Mouse (Mus musculus) adrenal gland, adult 2 months (tissue): ENCODE data around the gene Htr3a. TPM values are rescaled to one million over a fixed set of nuclear protein-coding genes. Genes with fewer than 3 reads are reported as not detected.

ENCODE experiments used
- DNase-seq: peaks from one replicate; pipeline ENCODE4 v3.0.0; 2021
- long read RNA-seq: library from polyadenylated mRNA; stranded (forward); transcript quantifications from one replicate; pipeline ENCODE4 v2.0.0, GENCODE M21; 2021
- polyA plus RNA-seq: library from polyadenylated mRNA; depleted of rRNA; stranded (reverse); fragments of >200 nt; gene quantifications from 2 replicates; pipeline ENCODE4 v1.2.3, GENCODE M21; 2012; rRNA removed
- total RNA-seq, 2 experiments: library from RNA; stranded (reverse); gene quantifications; 2 replicates each; pipeline ENCODE4 v1.2.3; 2021

Htr3a gene
- total RNA-seq (1 to 10 TPM; 4.6 to 5.1 TPM), polyA plus RNA-seq (6.8 and 7.1 TPM in 2 replicates)
- long read RNA-seq, transcript Htr3a-202 (9 exons, 1,987 nt), result major isoform, 5 of 7 reads
- long read RNA-seq, partial matches to known transcripts, result 0 of 7 reads
- long read RNA-seq, other reads (novel, unspliced or antisense), result 2 of 7 reads

DNA sequence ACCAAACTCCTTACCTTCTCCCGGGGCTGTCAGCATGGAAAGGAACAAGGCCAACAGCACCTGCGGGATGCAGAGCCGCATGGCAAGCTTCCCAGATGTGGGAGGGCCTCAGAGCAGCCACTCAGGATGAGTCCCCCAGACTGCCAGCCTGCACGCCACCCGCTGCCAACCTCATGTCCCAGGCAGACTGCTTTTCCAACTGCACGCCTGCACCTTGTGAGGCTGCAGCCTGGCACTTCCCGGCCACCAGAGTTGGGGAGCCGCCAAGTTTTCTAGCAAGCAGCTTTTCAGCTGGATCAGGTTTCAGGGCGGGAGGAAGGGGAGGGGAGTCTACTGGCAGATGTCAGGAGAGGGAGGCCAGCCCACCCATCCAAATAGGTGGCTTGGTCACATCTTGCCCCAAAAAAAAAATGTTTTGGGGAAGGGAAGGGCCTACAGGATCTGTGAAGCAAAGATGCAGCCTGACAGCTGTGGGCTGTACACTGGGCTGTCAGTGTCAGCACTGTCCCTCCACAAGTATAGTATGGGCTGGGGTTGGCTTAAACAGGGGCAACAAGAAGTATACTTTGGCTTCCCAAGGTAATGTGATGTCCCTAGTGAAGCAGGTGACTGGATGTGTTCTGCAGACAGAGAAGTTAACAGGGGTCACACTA, at the start of gene Htr3a:
Gene Htr3a, minus strand, starts transcription at position 215 of the 653 bp plus-strand sequence.
- DNase-seq, result peak; percentile 59

DNA sequence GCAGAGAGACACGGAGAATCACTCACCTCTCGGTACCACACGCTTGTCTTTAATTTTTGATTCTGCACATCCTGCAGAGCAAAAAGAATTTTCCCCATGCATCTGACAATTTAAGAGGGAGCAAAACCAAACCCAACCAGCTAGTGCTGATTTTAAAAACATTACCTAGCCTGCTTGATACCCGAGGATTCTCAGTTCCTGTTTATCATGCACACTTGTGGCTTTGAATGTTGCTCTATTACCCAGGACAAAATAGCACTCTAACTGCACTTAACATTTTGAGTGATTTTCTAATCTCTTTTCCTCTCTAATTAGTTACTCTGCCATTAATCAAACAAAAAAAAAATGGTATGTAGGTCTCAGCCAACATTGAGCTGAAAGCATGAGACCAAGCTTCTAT, 36.7 kb upstream of the Htr3a start:
- no peak for DNase-seq

DNA sequence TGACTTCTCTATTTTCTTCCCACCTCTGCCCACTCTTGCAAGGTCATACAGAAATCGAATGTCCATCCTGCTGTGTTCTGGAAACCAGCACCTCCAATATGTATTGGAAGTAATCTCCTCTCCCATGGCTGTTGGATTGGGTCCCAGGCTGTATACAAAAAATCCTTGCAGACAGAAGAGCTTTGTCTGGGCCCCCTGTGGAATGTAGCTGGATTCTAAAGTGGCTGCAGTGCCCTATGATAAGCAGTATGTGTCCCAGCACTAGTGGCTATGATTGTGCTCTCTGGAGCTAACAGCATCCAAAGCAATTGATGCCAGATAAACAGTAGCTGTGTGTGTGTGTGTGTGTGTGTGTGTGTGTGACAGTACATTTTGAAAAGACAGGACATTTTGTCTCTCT, 31.4 kb upstream of the Htr3a start:
- DNase-seq, result no peak

DNA sequence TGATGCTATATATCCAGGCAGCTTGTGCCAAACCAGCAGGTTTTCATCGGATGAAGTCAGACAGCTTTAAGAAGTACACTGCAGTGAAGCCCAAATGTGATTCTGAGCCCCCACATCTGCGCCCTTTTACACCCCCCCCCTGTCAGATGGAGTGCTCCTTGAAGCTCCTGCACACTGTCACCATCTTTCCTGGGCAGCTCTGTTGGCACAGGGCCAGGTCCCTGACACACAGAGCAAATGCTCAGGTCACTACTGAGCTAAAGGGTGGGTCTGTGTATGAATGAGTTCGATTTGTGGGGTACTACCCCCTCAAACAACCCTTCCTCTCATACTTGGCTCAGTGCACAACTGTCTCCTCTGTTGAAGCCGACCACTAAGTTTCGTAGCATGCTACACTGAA, 18.5 kb upstream of the Htr3a start:
- no peak for DNase-seq

DNA sequence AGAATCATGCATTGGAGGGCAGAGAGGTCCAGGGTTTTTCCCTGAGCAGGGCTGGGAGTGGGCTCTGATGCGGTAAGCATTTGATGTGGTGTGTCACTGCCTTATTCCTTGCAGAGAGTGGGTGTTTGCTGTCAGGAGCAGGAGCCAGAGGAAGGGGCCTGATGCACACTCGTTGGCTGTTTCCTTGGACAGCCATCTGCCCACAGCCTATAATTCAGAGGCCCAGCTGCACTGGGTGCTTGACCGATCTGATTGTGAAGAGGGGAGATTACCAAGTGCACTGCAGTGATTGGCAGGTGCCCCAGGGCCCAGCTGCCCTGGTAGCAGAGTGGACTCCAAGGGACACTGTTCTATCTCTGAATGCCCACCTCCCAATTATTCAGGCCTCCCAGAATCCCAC, 17.9 kb upstream of the Htr3a start:
- DNase-seq, result no peak

DNA sequence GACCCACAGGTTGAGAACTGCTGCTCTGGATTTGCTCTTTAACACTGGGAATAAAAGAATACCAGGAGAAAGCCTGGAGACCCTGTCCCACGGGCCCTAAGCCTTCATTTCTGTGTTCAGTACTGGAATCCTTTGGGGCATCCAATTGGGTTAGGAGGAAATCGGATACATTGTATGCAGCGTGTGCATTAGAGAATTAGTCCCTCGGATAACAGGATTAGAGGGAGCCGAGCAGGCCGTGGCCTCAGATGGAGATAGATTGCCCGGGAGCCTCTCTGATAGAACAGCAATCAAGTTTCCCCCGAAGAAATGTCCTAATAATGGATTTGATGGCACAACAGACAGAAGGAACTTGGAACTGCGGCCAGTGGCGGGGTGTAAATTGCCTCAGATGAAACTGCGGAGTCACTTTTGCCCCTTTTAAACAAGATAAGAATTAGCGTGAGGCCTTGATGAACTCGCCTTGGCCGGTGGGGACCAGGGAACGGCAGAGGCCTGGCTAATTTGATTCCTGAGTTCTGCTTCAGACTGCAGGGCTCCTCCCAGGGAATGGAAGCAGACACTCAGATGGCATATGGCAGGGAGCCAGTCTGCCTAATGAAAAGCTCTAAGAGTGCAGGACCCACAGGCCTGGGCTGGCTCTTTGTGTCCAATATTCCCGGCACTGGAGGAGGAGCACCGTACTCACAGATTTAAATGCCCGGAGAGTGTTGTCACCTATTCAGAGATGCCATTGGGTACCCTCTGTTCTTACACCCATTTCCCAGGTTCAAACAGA, 5.3 kb upstream of the Htr3a start:
- DNase-seq, result no peak

DNA sequence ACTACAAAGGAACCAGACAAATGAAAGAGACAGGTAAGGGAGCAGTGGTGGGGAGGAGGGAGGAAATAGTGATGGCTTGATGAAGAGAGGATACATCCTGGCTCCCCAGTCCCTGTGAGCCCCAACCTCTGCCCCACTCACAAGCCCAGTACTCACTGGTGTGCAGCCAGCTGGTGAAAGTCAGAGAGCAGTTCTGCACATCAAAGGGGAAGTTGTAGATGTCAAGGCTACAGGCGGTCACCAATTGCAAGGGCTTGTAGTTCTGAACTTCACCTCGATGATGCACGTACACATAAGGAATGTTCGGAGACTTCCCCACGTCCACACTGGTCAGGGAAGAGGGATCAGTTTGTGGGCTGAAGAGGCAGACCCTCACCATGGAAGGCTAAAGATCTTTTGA, 6.5 kb downstream of the Htr3a start:
- DNase-seq, result peak; percentile 63

DNA sequence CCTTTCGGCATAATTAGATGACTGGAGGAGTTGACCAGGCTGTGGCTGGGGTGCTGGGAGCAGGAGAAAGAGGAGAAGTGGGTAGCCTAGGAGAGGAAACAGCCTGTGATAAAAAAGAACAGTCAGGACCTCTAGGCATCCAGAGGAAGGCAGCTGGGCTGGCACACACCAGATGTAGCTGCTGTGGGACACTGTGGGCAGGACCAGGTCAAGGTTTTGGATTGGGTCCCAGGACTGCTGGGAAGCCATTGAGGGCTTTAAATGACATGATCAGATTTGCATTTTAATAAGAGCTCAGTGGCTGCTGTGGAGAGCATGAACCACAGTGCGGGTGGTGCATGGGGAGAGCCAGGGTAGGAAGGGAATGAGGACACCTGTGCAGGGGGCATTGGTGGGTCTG, 7.1 kb downstream of the Htr3a start:
- DNase-seq, result peak; percentile 70

DNA sequence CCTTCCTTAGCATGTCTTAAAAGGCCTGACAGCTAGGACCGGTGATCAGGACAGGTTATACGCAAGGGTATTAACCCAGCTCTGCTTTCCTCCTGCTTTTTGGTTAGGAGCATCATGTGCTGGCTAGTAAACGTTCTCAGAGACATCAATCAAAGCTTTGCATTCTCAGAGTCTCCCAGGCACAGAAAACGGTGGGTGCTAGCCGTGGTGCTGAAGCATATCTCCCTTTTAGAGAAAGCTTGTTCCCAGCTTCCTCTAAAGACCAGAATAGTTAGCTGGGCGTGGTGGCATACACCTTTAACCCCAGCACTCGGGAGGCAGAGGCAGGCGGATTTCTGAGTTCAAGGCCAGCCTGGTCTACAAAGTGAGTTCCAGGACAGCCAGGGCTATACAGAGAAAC, 12.3 kb downstream of the Htr3a start:
- DNase-seq, result peak; percentile 26

DNA sequence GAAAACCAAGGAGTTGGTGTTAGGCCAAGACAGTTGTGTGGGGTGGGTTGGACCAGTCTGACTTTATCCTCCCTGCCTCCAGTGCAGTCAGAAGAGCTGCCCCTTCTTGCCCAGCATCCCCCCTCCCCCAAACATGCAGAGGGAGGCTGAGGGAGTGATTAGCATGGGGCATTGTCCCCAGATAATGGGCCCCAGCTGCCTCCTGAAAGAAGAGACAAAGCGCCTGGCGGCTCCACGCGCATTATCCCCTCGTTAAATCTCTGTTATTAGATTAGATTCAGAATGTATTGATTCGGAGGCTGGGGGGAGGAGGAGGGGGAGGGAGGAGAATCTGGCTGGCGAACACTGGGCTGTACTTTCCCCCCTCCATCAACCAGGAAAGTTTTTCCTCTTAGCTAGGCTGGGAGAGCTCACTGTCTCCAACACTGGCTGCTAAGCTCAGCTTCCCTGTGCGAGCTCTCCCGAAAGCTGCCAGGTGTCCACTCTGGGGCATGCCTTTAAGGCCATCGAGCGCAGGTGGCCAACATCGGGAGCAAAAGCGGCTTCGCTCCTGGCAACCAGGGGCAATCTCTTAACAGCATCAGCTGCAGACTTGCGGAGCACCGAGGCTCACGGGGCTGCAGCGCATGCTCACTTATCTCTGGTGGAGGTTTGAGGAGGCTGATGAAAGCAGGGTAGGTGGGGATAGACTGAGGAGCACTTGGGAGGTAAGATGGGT, 14.9 kb downstream of the Htr3a start:
- no peak for DNase-seq

DNA sequence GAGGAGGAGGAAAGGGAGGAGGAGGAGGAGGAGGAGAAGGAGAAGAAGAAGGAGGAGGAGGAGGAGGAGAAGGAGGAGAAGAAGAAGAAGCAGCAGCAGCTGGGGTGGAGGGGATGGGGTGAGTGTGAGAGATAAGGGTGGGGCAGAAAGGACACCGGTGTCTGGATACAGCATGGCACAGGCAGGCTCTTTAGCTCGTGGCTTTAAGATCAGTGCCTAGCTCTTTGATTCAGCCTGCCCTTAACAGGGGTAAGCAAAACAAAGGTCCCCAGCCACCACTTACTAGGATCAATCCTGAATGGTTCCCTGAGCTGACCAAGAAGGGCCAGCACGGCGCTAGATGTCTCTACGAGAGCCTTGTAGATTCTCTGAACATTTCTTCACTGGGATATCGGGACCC, 16.1 kb downstream of the Htr3a start:
- DNase-seq, result no peak

DNA sequence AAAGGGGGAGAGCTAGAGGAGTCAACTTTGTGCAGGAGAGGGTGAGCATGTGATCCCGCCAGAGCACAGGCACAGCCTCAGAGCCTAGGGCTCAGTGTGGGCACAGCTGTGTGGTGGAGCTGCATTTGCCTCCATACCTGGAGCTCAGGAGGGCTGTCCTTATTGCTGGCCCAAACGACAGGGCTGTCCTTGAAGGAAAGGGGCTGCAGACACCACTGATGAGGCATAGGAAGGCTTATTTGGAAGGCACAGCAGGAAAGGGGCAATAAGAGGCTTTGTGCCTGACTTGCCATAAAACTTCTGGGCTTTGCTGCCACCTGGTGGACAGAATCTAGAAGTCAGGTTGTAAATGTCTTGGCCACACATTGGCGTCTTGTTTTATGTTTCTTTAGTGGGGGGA, 16.9 kb downstream of the Htr3a start:
- peak; percentile 58 for DNase-seq

DNA sequence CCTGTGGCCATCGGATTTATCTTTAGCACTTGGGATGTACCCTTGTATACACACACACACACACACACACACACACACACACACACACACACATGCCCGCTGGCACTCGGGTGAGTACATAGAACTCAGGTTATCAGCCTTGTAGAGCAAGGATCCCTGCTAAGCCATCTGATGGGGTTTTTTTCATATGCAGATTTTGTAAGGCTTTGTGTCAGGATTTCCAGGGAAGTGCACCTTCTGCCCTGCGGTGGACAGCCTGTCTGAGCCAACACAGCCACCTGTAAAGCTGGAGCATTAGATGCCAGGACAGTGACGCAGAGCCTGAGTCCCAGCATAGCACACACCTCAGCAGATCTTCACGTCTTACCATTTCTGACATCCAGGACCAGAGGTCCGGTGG, 21.8 kb downstream of the Htr3a start:
- no peak for DNase-seq

DNA sequence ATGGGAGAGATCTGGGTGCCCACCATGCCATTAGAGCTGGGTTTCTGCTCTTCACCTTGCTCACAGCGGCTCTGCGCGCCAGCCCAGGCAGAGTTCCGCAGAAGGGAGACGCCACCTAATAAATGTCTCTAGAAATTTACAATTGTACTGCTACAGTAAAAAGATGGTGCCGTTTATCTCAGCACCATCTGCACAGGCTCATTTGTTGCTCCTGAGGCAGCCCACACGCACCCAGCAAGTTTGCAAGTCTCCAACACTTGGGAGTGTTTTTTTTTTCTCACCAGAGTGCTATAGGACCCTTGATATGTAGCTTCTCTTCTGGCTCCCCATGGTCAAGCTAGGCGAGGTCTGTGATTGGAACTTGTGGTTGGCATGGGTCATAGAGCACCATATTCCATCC, 38.0 kb downstream of the Htr3a start:
- DNase-seq, result no peak

DNA sequence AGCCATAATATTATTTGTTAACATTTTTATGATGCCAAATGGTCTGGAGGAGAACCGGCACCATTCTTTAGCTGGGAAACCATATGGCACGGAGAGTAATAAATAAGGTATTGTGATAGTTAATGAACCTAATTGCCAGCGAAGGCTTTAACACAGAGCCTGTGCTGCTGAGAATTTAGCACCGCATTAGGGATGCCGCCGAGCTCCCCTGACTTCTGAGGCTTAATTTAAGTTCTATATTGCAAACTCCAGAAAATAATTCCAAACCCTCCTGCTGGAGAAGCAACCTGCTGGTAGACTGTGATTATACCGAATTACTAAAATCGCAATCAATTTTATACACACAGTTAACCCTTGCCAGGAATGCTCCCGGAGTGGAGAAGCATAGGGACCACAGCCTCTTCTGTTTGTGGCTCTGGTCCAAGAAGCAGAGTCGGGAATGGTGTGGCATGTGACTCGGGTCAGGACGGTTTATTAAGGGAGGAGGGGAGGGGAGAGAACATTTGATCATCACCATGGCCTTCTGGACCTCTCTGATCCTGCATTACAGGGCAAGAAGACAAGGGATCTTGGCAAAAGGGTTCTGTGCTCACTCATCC, 44.3 kb downstream of the Htr3a start:
- no peak for DNase-seq

DNA sequence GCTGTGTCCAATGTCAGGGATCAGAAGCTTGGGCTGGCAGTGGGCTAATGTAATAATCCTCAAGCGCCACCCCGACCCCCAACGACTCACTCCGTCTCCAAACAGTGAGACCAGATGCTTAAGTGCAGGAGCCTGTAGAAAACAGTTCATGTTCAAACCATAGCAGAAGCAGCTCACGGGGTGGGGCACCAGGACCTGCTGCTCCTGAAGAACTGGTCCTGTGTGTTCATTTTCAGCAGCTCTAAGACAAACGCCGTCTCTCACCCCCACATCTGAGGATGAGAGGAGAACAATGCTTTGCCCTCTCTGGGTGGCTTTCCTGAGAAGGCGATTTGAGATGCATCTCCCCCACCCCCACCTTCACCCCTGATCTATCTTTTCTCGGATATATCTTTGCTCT, 45.7 kb downstream of the Htr3a start:
- DNase-seq, result no peak

DNA sequence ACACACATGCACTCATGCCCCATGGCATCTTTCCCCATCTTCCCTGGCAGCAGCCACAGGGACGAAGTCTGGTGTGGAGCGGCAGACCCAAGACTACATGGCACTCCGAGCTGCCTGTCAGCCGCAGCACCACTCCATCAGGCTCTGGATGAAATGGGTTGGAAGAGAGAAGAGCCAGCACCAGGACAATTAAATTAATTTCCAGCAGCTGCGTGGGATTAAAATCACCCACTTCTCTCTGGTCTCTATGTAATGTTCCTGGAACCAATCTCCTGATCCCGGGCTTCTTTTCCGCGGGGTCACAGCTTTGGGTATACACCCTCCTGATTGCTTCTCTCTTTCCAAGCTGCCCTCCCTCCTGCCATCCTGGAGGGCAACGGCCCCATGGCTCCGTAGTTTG, 49.4 kb downstream of the Htr3a start:
- DNase-seq, result no peak

DNA sequence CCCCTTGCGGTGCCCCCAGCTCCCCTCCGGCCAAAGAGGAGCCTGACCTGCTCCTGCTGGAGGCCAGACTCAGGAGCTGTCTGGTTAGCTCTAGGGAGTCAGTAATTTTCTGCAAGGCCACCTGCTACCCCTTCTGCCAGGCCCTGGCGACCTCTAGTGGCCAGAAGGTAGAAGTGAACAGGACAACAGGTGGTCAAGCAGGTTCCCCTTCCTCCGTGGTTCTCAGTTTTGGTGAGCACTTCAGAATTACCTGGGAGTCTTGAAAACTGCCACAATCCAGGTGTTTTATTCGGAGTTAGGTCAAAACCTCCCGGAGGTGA, 50.4 kb downstream of the Htr3a start:
- peak; percentile 76 for DNase-seq

DNA sequence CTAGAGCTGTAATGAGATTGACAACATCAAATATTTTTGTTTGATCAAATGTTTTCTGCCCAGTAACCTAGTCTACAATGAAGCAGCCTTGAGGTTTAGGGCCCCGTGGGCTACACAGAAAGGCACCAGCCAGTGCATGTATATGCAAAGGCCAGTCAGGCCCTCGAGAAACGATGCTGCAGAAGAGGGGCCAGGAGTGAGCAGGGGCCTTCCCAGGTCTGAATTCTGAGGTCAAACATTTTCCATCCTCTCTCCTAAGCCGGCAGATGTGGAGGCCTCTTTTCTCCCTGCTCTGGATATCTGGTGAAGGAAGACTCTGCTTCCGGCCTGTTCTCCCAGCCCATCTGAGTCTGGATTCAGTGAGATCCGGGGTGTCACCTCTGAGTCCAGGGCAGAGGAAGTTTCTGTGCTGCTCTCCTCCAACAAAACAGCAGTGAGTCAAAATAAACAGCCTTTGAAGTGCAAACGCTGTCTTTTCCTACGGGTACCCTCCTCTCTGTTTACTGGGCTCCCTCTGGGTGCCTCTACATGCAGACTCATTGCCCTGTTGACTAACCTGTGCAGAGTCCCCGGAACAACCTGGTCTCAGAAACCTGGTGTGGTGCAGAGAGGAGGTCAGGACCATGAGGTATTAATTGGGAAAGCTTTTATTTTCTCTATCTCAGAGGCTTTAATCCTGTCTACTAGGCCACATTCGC, 50.9 kb downstream of the Htr3a start:
- DNase-seq, result no peak

DNA sequence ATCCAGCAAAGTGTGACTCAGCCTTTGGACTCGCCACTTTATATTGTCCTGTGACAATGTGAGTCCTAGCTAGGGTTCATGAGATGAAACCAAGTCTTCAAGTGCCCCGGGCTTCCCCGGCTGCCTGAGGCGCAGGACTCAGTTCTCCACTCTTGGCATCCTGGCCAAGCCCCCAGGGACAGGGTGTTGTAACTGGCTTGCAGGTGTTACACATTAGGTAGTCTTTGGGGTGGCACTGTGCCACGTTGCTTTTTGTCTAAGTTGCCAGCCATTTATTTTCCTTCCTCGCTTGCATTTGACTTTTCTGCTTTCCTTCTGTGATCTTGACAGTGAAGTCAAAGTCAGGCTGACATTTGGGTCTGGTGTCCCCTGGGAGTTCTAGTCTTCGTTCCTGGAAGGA, 53.0 kb downstream of the Htr3a start:
- peak; percentile 29 for DNase-seq

DNA sequence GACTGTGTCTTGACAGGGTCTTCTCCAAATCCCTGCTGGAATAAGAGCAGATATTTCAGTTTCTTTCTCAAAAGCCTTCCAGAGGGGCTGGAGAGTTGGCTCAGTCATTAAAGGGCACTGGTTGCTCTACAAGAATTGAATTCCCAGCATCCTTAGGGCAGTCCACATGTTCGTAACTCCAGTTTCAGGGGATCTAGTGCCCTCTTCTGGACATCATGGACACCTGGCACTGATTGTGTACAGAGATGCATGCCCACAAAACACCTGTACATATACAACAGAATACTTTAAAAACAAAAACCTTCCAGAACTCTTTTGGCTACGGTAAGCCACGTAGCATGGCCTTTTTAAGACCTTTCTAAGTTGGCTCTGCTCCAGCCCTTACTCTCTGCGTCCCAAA, 54.7 kb downstream of the Htr3a start:
- DNase-seq, result no peak

DNA sequence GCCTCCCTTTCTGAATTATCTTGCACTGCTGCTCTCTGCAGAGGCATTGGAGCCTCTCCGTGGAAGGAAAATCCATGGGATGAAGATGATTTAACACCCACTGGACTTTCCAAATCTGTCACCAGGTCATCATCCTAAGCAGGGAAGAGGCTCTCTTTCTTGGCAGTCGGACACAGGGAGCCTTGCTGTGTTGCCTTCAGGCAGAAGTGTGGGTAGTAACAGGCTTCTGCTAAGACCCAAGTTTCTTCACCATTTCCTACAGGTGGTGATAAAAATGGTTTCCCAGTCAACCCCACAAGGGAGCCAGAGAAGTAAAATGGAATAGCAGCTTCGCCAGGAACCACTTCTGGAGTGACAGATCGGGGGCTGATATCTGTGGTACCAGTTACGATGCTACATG, 61.4 kb downstream of the Htr3a start:
- no peak for DNase-seq
